Mouse (Mus musculus) MEL (cell line): ENCODE measurements around the gene Cdkal1. TPM values are rescaled to one million over a fixed set of nuclear protein-coding genes. Genes with fewer than 3 reads are reported as not detected.

ENCODE experiments used
- DNase-seq: peaks from one replicate; pipeline ENCODE4 v3.0.0; 2011; ENCODE audit warnings: low read depth, low spot score
- H3K27ac ChIP-seq: 2 replicates; pipeline ENCODE4 v1.5.1; 2012; ENCODE audit warnings: low read depth, mild to moderate bottlenecking, control low read depth, low read length, moderate library complexity; ENCODE audit not compliant: control insufficient read depth
- H3K27me3 ChIP-seq, 2 experiments: fragments of 150-350 bp in 1 of 2; sonication (generic) in 1 of 2; 2 replicates each; pipeline ENCODE4 v1.6.1; 2012; ENCODE audit warnings: low read length in 2 of 2, mild to moderate bottlenecking in 2 of 2, improper control_type of control experiment in 1 of 2, moderate library complexity in 1 of 2; ENCODE audit not compliant: insufficient read depth in 2 of 2, control insufficient read depth in 1 of 2
- H3K36me3 ChIP-seq, 2 experiments: 2 replicates each; pipeline ENCODE4 v1.6.1; 2012 to 2014; ENCODE audit warnings: low read length in 2 of 2, improper control_type of control experiment in 1 of 2, inconsistent platforms in 1 of 2, mild to moderate bottlenecking in 1 of 2; ENCODE audit not compliant: insufficient read depth in 2 of 2, control insufficient read depth in 1 of 2
- H3K4me1 ChIP-seq, 2 experiments: fragments of 150-350 bp in 1 of 2; sonication (generic) in 1 of 2; 2 replicates each; pipeline ENCODE4 v1.6.1; 2012; ENCODE audit warnings: low read length in 2 of 2, improper control_type of control experiment in 1 of 2, mild to moderate bottlenecking in 1 of 2; ENCODE audit not compliant: insufficient read depth in 2 of 2, control insufficient read depth in 1 of 2
- H3K4me3 ChIP-seq, 2 experiments: fragments of 150-350 bp in 1 of 2; sonication (generic) in 1 of 2; 2 replicates each; pipeline ENCODE4 v1.5.1; 2012; ENCODE audit warnings: low read depth in 2 of 2, low read length in 2 of 2, mild to moderate bottlenecking in 2 of 2, moderate library complexity in 2 of 2, control low read depth in 1 of 2, improper control_type of control experiment in 1 of 2; ENCODE audit not compliant: control insufficient read depth in 1 of 2, insufficient read depth in 1 of 2
- H3K79me2 ChIP-seq: 2 replicates; pipeline ENCODE4 v1.6.1; 2012; ENCODE audit warnings: mild to moderate bottlenecking, low read length, moderate library complexity; ENCODE audit not compliant: control insufficient read depth, poor library complexity, insufficient read depth
- H3K9ac ChIP-seq: 2 replicates; pipeline ENCODE4 v1.6.1; 2012; ENCODE audit warnings: low read depth, mild to moderate bottlenecking, control low read depth, low read length, moderate library complexity; ENCODE audit not compliant: control insufficient read depth, poor library complexity, severe bottlenecking
- H3K9me3 ChIP-seq: fragments of 150-350 bp; sonication (generic); replicated peaks from 2 replicates; pipeline ENCODE4 v1.6.1; 2012; ENCODE audit warnings: mild to moderate bottlenecking, low read length, improper control_type of control experiment, moderate library complexity; ENCODE audit not compliant: insufficient read depth
- E2F4 ChIP-seq: IDR thresholded peaks from 2 replicates; pipeline ENCODE4 v1.6.1; 2011; ENCODE audit warnings: low read depth, low read length, improper control_type of control experiment, borderline replicate concordance
- ETS1 ChIP-seq: IDR thresholded peaks from 2 replicates; pipeline ENCODE4 v1.6.1; 2012; ENCODE audit warnings: low read depth, mild to moderate bottlenecking, inconsistent platforms, low read length, improper control_type of control experiment, moderate library complexity
- MAFK ChIP-seq: IDR thresholded peaks from 2 replicates; pipeline ENCODE4 v1.6.1; 2011; ENCODE audit warnings: low read depth, mild to moderate bottlenecking, low read length, improper control_type of control experiment, borderline replicate concordance
- MAZ ChIP-seq: IDR thresholded peaks from 2 replicates; pipeline ENCODE4 v1.6.1; 2012; ENCODE audit warnings: low read depth, mild to moderate bottlenecking, inconsistent platforms, low read length, improper control_type of control experiment
- MEF2A ChIP-seq: IDR thresholded peaks from 2 replicates; pipeline ENCODE4 v1.6.1; 2014; ENCODE audit warnings: low read depth, mild to moderate bottlenecking, inconsistent platforms, low read length, improper control_type of control experiment; ENCODE audit not compliant: poor library complexity, insufficient replicate concordance, severe bottlenecking; ENCODE audit errors: extremely low read depth
- MXI1 ChIP-seq: IDR thresholded peaks from 2 replicates; pipeline ENCODE4 v1.6.1; 2011; ENCODE audit warnings: mild to moderate bottlenecking, low read depth, low read length, improper control_type of control experiment
- MYB ChIP-seq: IDR thresholded peaks from 2 replicates; pipeline ENCODE4 v1.6.1; 2011; ENCODE audit warnings: mild to moderate bottlenecking, low read depth, low read length, improper control_type of control experiment
- MYC ChIP-seq: IDR thresholded peaks from 2 replicates; pipeline ENCODE4 v1.6.1; 2011; ENCODE audit warnings: low read depth, mild to moderate bottlenecking, low read length, improper control_type of control experiment, moderate library complexity
- NELFE ChIP-seq: IDR thresholded peaks from 2 replicates; pipeline ENCODE4 v1.6.1; 2011; ENCODE audit warnings: low read depth, low read length, improper control_type of control experiment
- NRF1 ChIP-seq: IDR thresholded peaks from 2 replicates; pipeline ENCODE4 v1.6.1; 2014; ENCODE audit warnings: low read depth, mild to moderate bottlenecking, inconsistent platforms, low read length, improper control_type of control experiment, moderate library complexity; ENCODE audit not compliant: poor library complexity, insufficient read depth, severe bottlenecking
- POLR2AphosphoS5 ChIP-seq: IDR thresholded peaks from 2 replicates; pipeline ENCODE4 v1.6.1; 2012; ENCODE audit warnings: low read depth, borderline replicate concordance, mild to moderate bottlenecking, inconsistent platforms, low read length, moderate library complexity, mixed read lengths
- SIN3A ChIP-seq: IDR thresholded peaks from 2 replicates; pipeline ENCODE4 v1.6.1; 2012; ENCODE audit warnings: low read length, improper control_type of control experiment, inconsistent platforms
- TAL1 ChIP-seq: IDR thresholded peaks from 2 replicates; pipeline ENCODE4 v1.6.1; 2012; ENCODE audit warnings: mild to moderate bottlenecking, inconsistent platforms, low read length, moderate library complexity, mixed read lengths
- TBP ChIP-seq: IDR thresholded peaks from 2 replicates; pipeline ENCODE4 v1.8.0; 2011; ENCODE audit warnings: low read depth, low read length, improper control_type of control experiment
- USF1 ChIP-seq: IDR thresholded peaks from 2 replicates; pipeline ENCODE4 v1.6.1; 2014; ENCODE audit warnings: low read depth, mild to moderate bottlenecking, inconsistent platforms, low read length, improper control_type of control experiment, moderate library complexity
- ZKSCAN1 ChIP-seq: IDR thresholded peaks from 2 replicates; pipeline ENCODE4 v1.6.1; 2012; ENCODE audit warnings: low read depth, mild to moderate bottlenecking, inconsistent platforms, low read length, improper control_type of control experiment, moderate library complexity
- ZMIZ1 ChIP-seq: IDR thresholded peaks from 2 replicates; pipeline ENCODE4 v1.6.1; 2012; ENCODE audit warnings: low read depth, mild to moderate bottlenecking, inconsistent platforms, low read length, improper control_type of control experiment, moderate library complexity
- ZNF384 ChIP-seq: IDR thresholded peaks from 2 replicates; pipeline ENCODE4 v1.6.1; 2012; ENCODE audit warnings: low read depth, mild to moderate bottlenecking, inconsistent platforms, low read length, improper control_type of control experiment
- polyA plus RNA-seq, 2 experiments: library from polyadenylated mRNA; stranded (reverse) in 1 of 2; unstranded in 1 of 2; fragments of >175 nt in 1 of 2; fragments of >200 nt in 1 of 2; gene quantifications; 2 replicates each; pipeline versions ENCODE4 v1.2.1 to v1.2.4; 2012; ENCODE audit warnings: low replicate concordance in 2 of 2, low read depth in 1 of 2; ENCODE audit not compliant: insufficient read length in 2 of 2, insufficient read depth in 1 of 2, missing spikeins in 1 of 2
- total RNA-seq: library from RNA; depleted of rRNA; stranded (reverse); fragments of 300-350 nt; gene quantifications from 2 replicates; pipeline ENCODE4 v1.2.3, GENCODE M21; 2012

Gene Cdkal1
- total and polyA plus RNA-seq, 3 experiments: 10.6 to 11.0 TPM; not detected in 1

DNA sequence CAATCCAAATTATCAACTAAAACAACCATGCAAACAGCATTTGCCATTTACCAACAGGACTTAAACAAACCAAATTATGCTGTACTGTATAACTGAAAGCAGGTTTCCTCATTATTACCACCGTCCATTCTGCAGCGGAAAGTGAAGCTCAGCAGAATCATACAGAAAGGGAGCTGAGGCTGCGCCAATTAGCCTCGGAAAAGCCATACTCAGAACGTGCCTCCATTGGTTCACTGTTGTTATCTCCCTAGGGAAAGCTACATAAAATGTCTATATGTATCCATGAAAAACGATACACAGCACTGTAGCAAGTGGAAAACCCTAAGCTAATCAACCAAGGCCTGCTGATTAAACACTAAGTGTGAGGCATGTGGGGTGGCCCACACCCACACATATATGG lies 130.6 kb downstream of the Cdkal1 start:
- Histone ChIP-seq H3K4me1 (peaks cover 6 to 10% of the 10 kb centered on the region in 2 experiments), H3K27ac (no peak overlapping the region)
- TF ChIP-seq SIN3A (no peak), E2F4 (no peak), TAL1 (no peak), ZNF384 (no peak), MAZ (no peak), NELFE (no peak), MEF2A (no peak), POLR2AphosphoS5 (no peak), MAFK (no peak), ZMIZ1 (no peak), MXI1 (no peak), ZKSCAN1 (no peak)
- TF ChIP-seq, all 39 proteins: peak for 0
- no peaks in the 10 kb centered on the region for H3K9me3 ChIP-seq
- H3K9ac ChIP-seq: no peak overlapping the region
- no peak overlapping the region for H3K4me3 ChIP-seq
- no peaks in the 10 kb centered on the region for H3K27me3 ChIP-seq
- H3K79me2 ChIP-seq: no peaks in the 10 kb centered on the region
- H3K36me3 ChIP-seq: peaks cover 0 to 10% of the 10 kb centered on the region in 2 experiments; a peak in 2 of 4 replicates
- no peak for DNase-seq

DNA sequence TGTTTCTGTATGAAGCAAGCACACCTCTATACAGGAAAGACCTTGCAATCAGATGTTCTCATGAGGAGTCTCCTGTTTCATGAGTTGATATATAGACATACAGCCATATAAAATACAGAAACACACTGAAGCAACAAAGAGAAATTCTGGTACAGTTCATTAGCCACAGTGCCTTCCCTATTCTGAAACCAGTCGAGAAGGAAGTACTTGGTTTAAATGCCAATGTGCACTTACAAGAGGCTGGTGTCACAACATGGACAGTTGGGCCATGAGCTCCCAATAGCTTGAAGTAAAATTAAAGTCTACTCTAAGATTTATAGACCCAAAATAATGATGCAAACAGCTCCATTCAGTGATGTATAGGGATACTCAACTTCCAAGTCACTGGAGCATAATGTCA lies 132.3 kb downstream of the Cdkal1 start:
- peaks cover 6 to 10% of the 10 kb centered on the region in 2 experiments for H3K4me1 ChIP-seq
- TF ChIP-seq NRF1 (no peak), TAL1 (no peak), TBP (no peak), USF1 (no peak), MYB (no peak), ZNF384 (no peak), ETS1 (no peak), MYC (no peak)
- DNase-seq: no peak
- H3K9ac ChIP-seq: no peak overlapping the region
- no peak overlapping the region for H3K27ac ChIP-seq
- H3K9me3 ChIP-seq: no peaks in the 10 kb centered on the region
- no peak overlapping the region for H3K4me3 ChIP-seq
- peaks cover 0 to 10% of the 10 kb centered on the region in 2 experiments; a peak in 2 of 4 replicates for H3K36me3 ChIP-seq
- H3K79me2 ChIP-seq: no peaks in the 10 kb centered on the region
- H3K27me3 ChIP-seq: no peaks in the 10 kb centered on the region
